Mouse (Mus musculus): Measurements from ENCODE around the gene Stab1.

Gene Stab1

GRCm38 (mm10) chr14:31165010-31165409 lies 3.4 kb downstream of the Stab1 start:
- DNase-seq (ENCODE audit: low spot score in 2 of 2): no peak

- no peak for DNase-seq (ENCODE audit: low spot score in 2 of 2)
These were observed 4.4 kb downstream of the Stab1 start for GRCm38 (mm10) chr14:31164067-31164466.

GRCm38 (mm10) chr14:31161638-31162037 lies 6.8 kb downstream of the Stab1 start:
- DNase-seq (ENCODE audit: low spot score in 2 of 2): no peak

GRCm38 (mm10) chr14:31161191-31161590 lies 7.2 kb downstream of the Stab1 start:
- DNase-seq (ENCODE audit: low spot score in 2 of 2): no peak

GRCm38 (mm10) chr14:31160196-31161150 lies 8.0 kb downstream of the Stab1 start:
- DNase-seq (ENCODE audit: low spot score in 2 of 2): no peak

GRCm38 (mm10) chr14:31145694-31146093 lies 22.7 kb downstream of the Stab1 start:
- no peak for DNase-seq (ENCODE audit: low spot score in 2 of 2)

GRCm38 (mm10) chr14:31141011-31141410 lies 27.4 kb downstream of the Stab1 start:
- no peak for DNase-seq (ENCODE audit: low spot score in 2 of 2)

- DNase-seq (ENCODE audit: low spot score in 2 of 2): no peak
These were observed 28.3 kb downstream of the Stab1 start for GRCm38 (mm10) chr14:31140141-31140540.

- DNase-seq (ENCODE audit: low spot score in 2 of 2): no peak
These were observed 28.8 kb downstream of the Stab1 start for GRCm38 (mm10) chr14:31139666-31140065.

GRCm38 (mm10) chr14:31138897-31139429 lies 29.5 kb downstream of the Stab1 start:
- DNase-seq (ENCODE audit: low spot score in 2 of 2): no peak

GRCm38 (mm10) chr14:31138219-31138896 lies 30.1 kb downstream of the Stab1 start:
- DNase-seq (ENCODE audit: low spot score in 2 of 2): no peak

GRCm38 (mm10) chr14:31137791-31138190 lies 30.6 kb downstream of the Stab1 start:
- DNase-seq (ENCODE audit: low spot score in 2 of 2): no peak

- DNase-seq (ENCODE audit: low spot score in 2 of 2): no peak
These were observed 31.2 kb downstream of the Stab1 start for GRCm38 (mm10) chr14:31137281-31137595.

- DNase-seq (ENCODE audit: low spot score in 2 of 2): no peak
These were observed 31.8 kb downstream of the Stab1 start for GRCm38 (mm10) chr14:31136411-31137280.

GRCm38 (mm10) chr14:31135495-31136410 lies 32.7 kb downstream of the Stab1 start:
- DNase-seq (ENCODE audit: low spot score in 2 of 2): no peak

- DNase-seq (ENCODE audit: low spot score in 2 of 2): no peak
These were observed 34.1 kb downstream of the Stab1 start for GRCm38 (mm10) chr14:31134015-31135000.

- DNase-seq (ENCODE audit: low spot score in 2 of 2): no peak
These were observed 35.3 kb downstream of the Stab1 start for GRCm38 (mm10) chr14:31133023-31133665.

GRCm38 (mm10) chr14:31132491-31132975 lies 35.9 kb downstream of the Stab1 start:
- DNase-seq (ENCODE audit: low spot score in 2 of 2): no peak

GRCm38 (mm10) chr14:31132031-31132430 lies 36.4 kb downstream of the Stab1 start:
- no peak for DNase-seq (ENCODE audit: low spot score in 2 of 2)

Data from left cerebral cortex, adult 9 months (tissue).